Mouse (Mus musculus) heart, embryonic 15.5 days (tissue): ENCODE measurements around the gene Selp. TPM values are rescaled to one million over a fixed set of nuclear protein-coding genes. Genes with fewer than 3 reads are reported as not detected.

Experiments
- ATAC-seq: fragments of 200-750 bp; cut with Nextera tagmentation; replicated peaks from 2 replicates; pipeline ENCODE4 v1.8.0; 2017; ENCODE audit warnings: low read depth, moderate TSS enrichment; ENCODE audit not compliant: insufficient number of reproducible peaks, insufficient read depth, low FRiP score
- H3K27ac ChIP-seq: fragments of 300-500 bp; sonication (generic); 2 replicates; pipeline ENCODE4 v1.5.1; 2015; ENCODE audit warnings: mild to moderate bottlenecking, inconsistent platforms
- H3K27me3 ChIP-seq: fragments of 300-500 bp; sonication (generic); 2 replicates; pipeline ENCODE4 v1.6.1; 2015; ENCODE audit warnings: inconsistent platforms
- H3K36me3 ChIP-seq: fragments of 300-500 bp; sonication (generic); 2 replicates; pipeline ENCODE4 v1.6.1; 2015; ENCODE audit warnings: mild to moderate bottlenecking, inconsistent platforms
- H3K4me1 ChIP-seq: fragments of 300-500 bp; sonication (generic); replicated peaks from 2 replicates; pipeline ENCODE4 v1.6.1; 2015; ENCODE audit warnings: inconsistent platforms
- H3K4me2 ChIP-seq: fragments of 300-500 bp; sonication (generic); 2 replicates; pipeline ENCODE4 v1.6.1; 2015; ENCODE audit warnings: inconsistent platforms, mild to moderate bottlenecking, moderate library complexity
- H3K4me3 ChIP-seq: fragments of 300-500 bp; sonication (generic); 2 replicates; pipeline ENCODE4 v1.5.1; 2015; ENCODE audit warnings: mild to moderate bottlenecking, inconsistent platforms
- H3K9ac ChIP-seq: fragments of 300-500 bp; sonication (generic); 2 replicates; pipeline ENCODE4 v1.6.1; 2015; ENCODE audit warnings: mild to moderate bottlenecking, inconsistent platforms
- H3K9me3 ChIP-seq: fragments of 300-500 bp; sonication (generic); replicated peaks from 2 replicates; pipeline ENCODE4 v1.6.1; 2016; ENCODE audit warnings: inconsistent platforms
- WGBS: fragments of 180-500 bp; shearing (Covaris S2); methylation state at CpG from one replicate; pipeline ENCODE4 v1.1.7; 2015; ENCODE audit warnings: mixed read lengths; 5-methylcytosine and 5-hydroxymethylcytosine counted together
- polyA plus RNA-seq: library from polyadenylated mRNA; unstranded; fragments of >200 nt; fragmentation: Nextera tagmentation; extraction: Ambion mirVana; gene quantifications from 2 replicates; pipeline ENCODE4 v1.2.1, GENCODE M21; 2015

Selp gene
- polyA plus RNA-seq, 1 experiment from 2014 or later: 0.35 TPM

- WGBS: 89% methylated on average over 7 of the region's 7 CpGs
- no peak overlapping the region for H3K27ac ChIP-seq
- H3K9ac ChIP-seq: no peak overlapping the region
- no peak for ATAC-seq
- no peak overlapping the region for H3K4me2 ChIP-seq
- H3K4me1 ChIP-seq: peaks cover 5% of the 10 kb centered on the region
- no peaks in the 10 kb centered on the region for H3K9me3 ChIP-seq
- no peaks in the 10 kb centered on the region for H3K36me3 ChIP-seq
- H3K4me3 ChIP-seq: no peak overlapping the region
- 0 out of 2 replicates have a peak, but pooled peaks cover 3% of the 10 kb centered on the region for H3K27me3 ChIP-seq
Measured at GRCm38 (mm10) chr1:164149083-164149482, 34.0 kb downstream of the Selp start.

GRCm38 (mm10) chr1:164151387-164152088 lies 36.5 kb downstream of the Selp start, which contains the start of gene F5:
F5 (plus strand) TSS chr1:164151838.
- 8% methylated on average over 16 of the region's 16 CpGs for WGBS
- no peak for ATAC-seq
- H3K4me2 ChIP-seq: peak within 1 kb of the TSS; percentile 53
- H3K27ac ChIP-seq: no peak within 1 kb of the TSS
- H3K4me1 ChIP-seq: peaks cover 5% of the 10 kb centered on the region
- no peak within 1 kb of the TSS for H3K9ac ChIP-seq
- no peak within 1 kb of the TSS for H3K4me3 ChIP-seq
- no peaks in the 10 kb centered on the region for H3K9me3 ChIP-seq
- H3K27me3 ChIP-seq: 0 out of 2 replicates have a peak, but pooled peaks cover 3% of the 10 kb centered on the region
- no peaks in the 10 kb centered on the region for H3K36me3 ChIP-seq

GRCm38 (mm10) chr1:164152836-164153235 lies 37.8 kb downstream of the Selp start:
- 0 out of 2 replicates have a peak, but pooled peaks cover 3% of the 10 kb centered on the region for H3K27me3 ChIP-seq
- WGBS: 82% methylated on average over 5 of the region's 5 CpGs

GRCm38 (mm10) chr1:164154983-164155382 lies 39.9 kb downstream of the Selp start:
- Histone ChIP-seq H3K9me3 (no peaks in the 10 kb centered on the region), H3K36me3 (no peaks in the 10 kb centered on the region), H3K4me1 (peaks cover 5% of the 10 kb centered on the region), H3K4me2 (no peak overlapping the region), H3K4me3 (no peak overlapping the region), H3K27me3 (0 out of 2 replicates have a peak, but pooled peaks cover 3% of the 10 kb centered on the region), H3K27ac (no peak overlapping the region), H3K9ac (no peak overlapping the region)
- WGBS: 73% methylated on average over 3 of the region's 3 CpGs
- no peak for ATAC-seq

More at GRCm38 (mm10) chr1:164152836-164153235, 37.8 kb downstream of the Selp start:
- Histone ChIP-seq H3K4me2 (no peak overlapping the region), H3K4me3 (no peak overlapping the region), H3K36me3 (no peaks in the 10 kb centered on the region), H3K4me1 (peaks cover 5% of the 10 kb centered on the region), H3K9ac (no peak overlapping the region), H3K27ac (no peak overlapping the region), H3K9me3 (no peaks in the 10 kb centered on the region)
- no peak for ATAC-seq

- Histone ChIP-seq H3K9me3 (no peaks in the 10 kb centered on the region), H3K4me3 (no peak overlapping the region), H3K4me1 (no peaks in the 10 kb centered on the region), H3K4me2 (no peak overlapping the region), H3K27ac (no peak overlapping the region), H3K9ac (no peak overlapping the region), H3K27me3 (no peaks in the 10 kb centered on the region), H3K36me3 (no peaks in the 10 kb centered on the region)
- no peak for ATAC-seq
- WGBS: 58% methylated on average over 4 of the region's 4 CpGs
Measured at GRCm38 (mm10) chr1:164158571-164158970, 43.5 kb downstream of the Selp start.

- WGBS: 72% methylated on average over 2 of the region's 2 CpGs
- H3K4me2 ChIP-seq: no peak overlapping the region
Measured at GRCm38 (mm10) chr1:164159781-164160180, 44.7 kb downstream of the Selp start.

GRCm38 (mm10) chr1:164162745-164163144 lies 47.7 kb downstream of the Selp start:
- Histone ChIP-seq H3K27ac (no peak overlapping the region), H3K9me3 (no peaks in the 10 kb centered on the region), H3K36me3 (no peaks in the 10 kb centered on the region), H3K27me3 (no peaks in the 10 kb centered on the region), H3K4me3 (no peak overlapping the region), H3K4me2 (no peak overlapping the region), H3K9ac (no peak overlapping the region), H3K4me1 (no peaks in the 10 kb centered on the region)
- 66% methylated on average over 5 of the region's 5 CpGs for WGBS
- no peak for ATAC-seq

More at GRCm38 (mm10) chr1:164159781-164160180, 44.7 kb downstream of the Selp start:
- no peaks in the 10 kb centered on the region for H3K36me3 ChIP-seq
- H3K27me3 ChIP-seq: no peaks in the 10 kb centered on the region
- no peak overlapping the region for H3K4me3 ChIP-seq
- no peaks in the 10 kb centered on the region for H3K4me1 ChIP-seq
- no peak overlapping the region for H3K27ac ChIP-seq
- no peak overlapping the region for H3K9ac ChIP-seq
- no peak for ATAC-seq
- no peaks in the 10 kb centered on the region for H3K9me3 ChIP-seq

- Histone ChIP-seq H3K9ac (no peak overlapping the region), H3K27me3 (no peaks in the 10 kb centered on the region), H3K27ac (no peak overlapping the region), H3K4me2 (no peak overlapping the region), H3K4me1 (no peaks in the 10 kb centered on the region), H3K4me3 (no peak overlapping the region), H3K9me3 (no peaks in the 10 kb centered on the region), H3K36me3 (no peaks in the 10 kb centered on the region)
- WGBS: 64% methylated on average over 4 of the region's 4 CpGs
- no peak for ATAC-seq
Measured at GRCm38 (mm10) chr1:164168818-164169217, 53.8 kb downstream of the Selp start.

- no peak for ATAC-seq
- no peaks in the 10 kb centered on the region for H3K9me3 ChIP-seq
- H3K36me3 ChIP-seq: no peaks in the 10 kb centered on the region
- no peaks in the 10 kb centered on the region for H3K4me1 ChIP-seq
- whole genome bisulfite sequencing: 51% methylated on average over 2 of the region's 2 CpGs
- no peak overlapping the region for H3K27ac ChIP-seq
- no peak overlapping the region for H3K4me2 ChIP-seq
- H3K9ac ChIP-seq: no peak overlapping the region
- H3K27me3 ChIP-seq: no peaks in the 10 kb centered on the region
- no peak overlapping the region for H3K4me3 ChIP-seq
Measured at GRCm38 (mm10) chr1:164170434-164170833, 55.4 kb downstream of the Selp start.

GRCm38 (mm10) chr1:164173145-164173544 lies 58.1 kb downstream of the Selp start:
- no peaks in the 10 kb centered on the region for H3K36me3 ChIP-seq
- 72% methylated on average over 4 of the region's 4 CpGs for WGBS
- no peaks in the 10 kb centered on the region for H3K4me1 ChIP-seq
- no peak overlapping the region for H3K9ac ChIP-seq
- H3K4me3 ChIP-seq: no peak overlapping the region
- H3K27me3 ChIP-seq: no peaks in the 10 kb centered on the region
- H3K27ac ChIP-seq: no peak overlapping the region
- ATAC-seq: no peak
- H3K4me2 ChIP-seq: no peak overlapping the region
- H3K9me3 ChIP-seq: no peaks in the 10 kb centered on the region

- Histone ChIP-seq H3K4me3 (no peak overlapping the region), H3K9me3 (no peaks in the 10 kb centered on the region), H3K9ac (no peak overlapping the region), H3K4me1 (no peaks in the 10 kb centered on the region), H3K27ac (no peak overlapping the region), H3K36me3 (no peaks in the 10 kb centered on the region), H3K27me3 (no peaks in the 10 kb centered on the region), H3K4me2 (no peak overlapping the region)
- ATAC-seq: no peak
Measured at GRCm38 (mm10) chr1:164176856-164177255, 61.8 kb downstream of the Selp start.

- no peak overlapping the region for H3K27ac ChIP-seq
- no peaks in the 10 kb centered on the region for H3K9me3 ChIP-seq
- H3K4me3 ChIP-seq: no peak overlapping the region
- H3K36me3 ChIP-seq: no peaks in the 10 kb centered on the region
- 65% methylated on average over 6 of the region's 6 CpGs for WGBS
- ATAC-seq: no peak
- no peaks in the 10 kb centered on the region for H3K27me3 ChIP-seq
- H3K4me1 ChIP-seq: no peaks in the 10 kb centered on the region
- H3K4me2 ChIP-seq: no peak overlapping the region
- no peak overlapping the region for H3K9ac ChIP-seq
Measured at GRCm38 (mm10) chr1:164178429-164178828, 63.4 kb downstream of the Selp start.
